Mouse (Mus musculus): ENCODE measurements at regions not wholly inside any gene's neighbourhood (a gene's known extent, or its start where the extent isn't known, plus 50 kb on each side); places are given as distances from the start of the nearest gene placed in this dataset.

- Histone ChIP-seq H3K36me3 (ENCODE audit: control insufficient read depth in 1 of 2, insufficient read depth in 2 of 2, low read length in 2 of 2) (peaks cover 0 to 11% of the 10 kb centered on the region in 2 experiments; a peak in 2 of 4 replicates), H3K79me2 (ENCODE audit: control insufficient read depth, insufficient read depth, low read length, poor library complexity) (no peaks in the 10 kb centered on the region), H3K27ac (ENCODE audit: control insufficient read depth, low read depth, low read length) (no peak overlapping the region), H3K4me3 (ENCODE audit: control insufficient read depth in 1 of 2, insufficient read depth in 1 of 2, low read depth in 2 of 2, low read length in 2 of 2) (no peak overlapping the region), H3K4me1 (ENCODE audit: control insufficient read depth in 1 of 2, insufficient read depth in 2 of 2, low read length in 2 of 2) (peaks cover 0 to 3% of the 10 kb centered on the region in 2 experiments; a peak in 3 of 4 replicates), H3K27me3 (ENCODE audit: control insufficient read depth in 1 of 2, insufficient read depth in 2 of 2, low read length in 2 of 2) (no peaks in the 10 kb centered on the region), H3K9ac (ENCODE audit: control insufficient read depth, low read depth, low read length, poor library complexity, severe bottlenecking) (no peak overlapping the region), H3K9me3 (replicated peaks; ENCODE audit: insufficient read depth, low read length) (no peaks in the 10 kb centered on the region)
- no peak for DNase-seq (ENCODE audit: low read depth, low spot score)
- TF ChIP-seq NELFE (IDR thresholded peaks at IDR 0.05; ENCODE audit: low read depth, low read length), result no peak
Observed at GRCm38 (mm10) chr13:79297225-79297710, 1097.7 kb upstream of the Nr2f1 start.

- no peak overlapping the region for H3K4me3 ChIP-seq (ENCODE audit: control insufficient read depth in 1 of 2, insufficient read depth in 1 of 2, low read depth in 2 of 2, low read length in 2 of 2)
- H3K4me1 ChIP-seq (ENCODE audit: control insufficient read depth in 1 of 2, insufficient read depth in 2 of 2, low read length in 2 of 2), result no peaks in the 10 kb centered on the region; a peak in 2 of 4 replicates
- H3K36me3 ChIP-seq (ENCODE audit: control insufficient read depth in 1 of 2, insufficient read depth in 2 of 2, low read length in 2 of 2), result no peaks in the 10 kb centered on the region; a peak in 1 of 4 replicates
- no peaks in the 10 kb centered on the region for H3K79me2 ChIP-seq (ENCODE audit: control insufficient read depth, insufficient read depth, low read length, poor library complexity)
- H3K9me3 ChIP-seq (replicated peaks; ENCODE audit: insufficient read depth, low read length), result no peaks in the 10 kb centered on the region
- no peak overlapping the region for H3K9ac ChIP-seq (ENCODE audit: control insufficient read depth, low read depth, low read length, poor library complexity, severe bottlenecking)
- DNase-seq (ENCODE audit: low read depth, low spot score), result peak; percentile 49
- H3K27ac ChIP-seq (ENCODE audit: control insufficient read depth, low read depth, low read length), result no peak overlapping the region
- H3K27me3 ChIP-seq (ENCODE audit: control insufficient read depth in 1 of 2, insufficient read depth in 2 of 2, low read length in 2 of 2), result no peaks in the 10 kb centered on the region
- TF ChIP-seq RAD21 (IDR thresholded peaks at IDR 0.05; ENCODE audit: low read depth, low read length) (no peak), SMC3 (IDR thresholded peaks at IDR 0.05; ENCODE audit: low read depth, low read length) (no peak), BHLHE40 (IDR thresholded peaks at IDR 0.05; ENCODE audit: borderline replicate concordance, low read depth, low read length) (no peak), GABPA (IDR thresholded peaks at IDR 0.05; ENCODE audit: low read depth, low read length) (no peak), TBP (IDR thresholded peaks at IDR 0.05; ENCODE audit: low read depth, low read length) (no peak), USF2 (IDR thresholded peaks at IDR 0.05; ENCODE audit: borderline replicate concordance in 1 of 2, insufficient read depth in 1 of 2, low read depth in 1 of 2, low read length in 2 of 2) (no peak), NRF1 (IDR thresholded peaks at IDR 0.05; ENCODE audit: insufficient read depth, low read depth, low read length, poor library complexity, severe bottlenecking) (no peak), MAFK (IDR thresholded peaks at IDR 0.05; ENCODE audit: borderline replicate concordance, low read depth, low read length) (no peak), MYC (IDR thresholded peaks at IDR 0.05; ENCODE audit: low read depth, low read length) (no peak), GATA1 (IDR thresholded peaks at IDR 0.05; ENCODE audit: low read depth, low read length) (peak; percentile 89), HCFC1 (IDR thresholded peaks at IDR 0.05; ENCODE audit: low read depth, low read length) (no peak), EP300 (IDR thresholded peaks at IDR 0.05; ENCODE audit: low read depth in 1 of 2, low read length in 2 of 2) (peak; percentile 80 to 92), KAT2A (conservative IDR thresholded peaks at IDR 0.05; ENCODE audit: low read depth, low read length) (no peak), MAX (IDR thresholded peaks at IDR 0.05; ENCODE audit: low read length) (no peak), NELFE (IDR thresholded peaks at IDR 0.05; ENCODE audit: low read depth, low read length) (no peak), SIN3A (IDR thresholded peaks at IDR 0.05; ENCODE audit: low read length) (peak; percentile 36; the same call in 1 of the 2 replicates), JUND (IDR thresholded peaks at IDR 0.05; ENCODE audit: low read depth, low read length) (no peak), CHD2 (IDR thresholded peaks at IDR 0.05; ENCODE audit: low read length) (no peak), TCF12 (IDR thresholded peaks at IDR 0.05; ENCODE audit: low read depth, low read length) (peak; percentile 88), ZC3H11A (IDR thresholded peaks at IDR 0.05; ENCODE audit: low read depth, low read length) (no peak), ELF1 (IDR thresholded peaks at IDR 0.05; ENCODE audit: low read depth, low read length) (no peak), USF1 (IDR thresholded peaks at IDR 0.05; ENCODE audit: low read depth, low read length) (no peak), RCOR1 (IDR thresholded peaks at IDR 0.05; ENCODE audit: low read depth, low read length) (peak; percentile 72), ZKSCAN1 (IDR thresholded peaks at IDR 0.05; ENCODE audit: low read depth, low read length) (no peak), MAZ (IDR thresholded peaks at IDR 0.05; ENCODE audit: low read depth, low read length) (no peak), ZMIZ1 (IDR thresholded peaks at IDR 0.05; ENCODE audit: low read depth, low read length) (no peak), MYB (IDR thresholded peaks at IDR 0.05; ENCODE audit: low read depth, low read length) (no peak), ETS1 (IDR thresholded peaks at IDR 0.05; ENCODE audit: low read depth, low read length) (peak; percentile 63), MEF2A (IDR thresholded peaks at IDR 0.05; ENCODE audit: extremely low read depth, insufficient replicate concordance, low read depth, low read length, poor library complexity, severe bottlenecking) (peak; percentile 68; the same call in 1 of the 2 replicates), TAL1 (IDR thresholded peaks at IDR 0.05; ENCODE audit: low read length) (no peak), CHD1 (IDR thresholded peaks at IDR 0.05; ENCODE audit: low read depth, low read length) (no peak), CTCF (IDR thresholded peaks at IDR 0.05 in 2 of 3, conservative IDR thresholded peaks at IDR 0.05 in 1 of 3; ENCODE audit: control insufficient read depth in 1 of 3, insufficient read depth in 1 of 3, low read depth in 2 of 3, low read length in 3 of 3, poor library complexity in 1 of 3, severe bottlenecking in 1 of 3) (no peak)
Observed at GRCm38 (mm10) chr13:79288022-79288421, 1088.5 kb upstream of the Nr2f1 start.

All from MEL (cell line).